Mouse (Mus musculus) left cerebral cortex, postnatal 10 days (tissue): ENCODE data around the gene Alg1. TPM values are rescaled to one million over a fixed set of nuclear protein-coding genes. Genes with fewer than 3 reads are reported as not detected.
"Not testable (repeated sequence)": the region's sequence is repeated elsewhere in the genome, so short reads cannot be mapped to it uniquely, and the experiment has no call there.

Source experiments
- DNase-seq, 2 experiments: peaks; one replicate each; pipeline ENCODE4 v3.0.0; 2021 to 2022; ENCODE audit warnings: low spot score in 2 of 2, mixed read lengths in 1 of 2; ENCODE audit errors: extremely low spot score in 1 of 2
- intact Hi-C: fragments of 180-260 bp; cut with DNase I; formaldehyde crosslinking; loops from one replicate; pipeline ENCODE4 v1.15.1; 2025
- total RNA-seq, 2 experiments: library from RNA; stranded (reverse); gene quantifications; 2 replicates each; pipeline ENCODE4 v1.2.3; 2021

Alg1 gene
- total RNA-seq, 2 experiments from 2014 or later: 29.7 to 31.9 TPM

- peak in 1 of 2 experiments; percentile 9 for DNase-seq
- intact Hi-C loops: not testable (repeated sequence)
These were observed 6.9 kb upstream of the Alg1 start for GRCm38 (mm10) chr16:5226534-5226933.

GRCm38 (mm10) chr16:5227501-5227900 is 5.9 kb upstream of the Alg1 start:
- intact Hi-C loops: not testable (repeated sequence)
- DNase-seq: peak in 1 of 2 experiments; percentile 7

GRCm38 (mm10) chr16:5228103-5228502 is 5.3 kb upstream of the Alg1 start:
- intact Hi-C loops: not testable (repeated sequence)
- peak in 1 of 2 experiments; percentile 3 for DNase-seq

GRCm38 (mm10) chr16:5232982-5233381 is 439 bp upstream of the Alg1 start:
- no peak for DNase-seq
- intact Hi-C loops: no loop called here

- intact Hi-C loops: loop anchor here (5.0 kb wide), 1 partner anchor 40 kb away; the partner anchor contains the start of gene Nagpa
- DNase-seq: no peak
These were observed 8.9 kb downstream of the Alg1 start for GRCm38 (mm10) chr16:5242355-5242754.

GRCm38 (mm10) chr16:5242882-5243281 is 9.5 kb downstream of the Alg1 start:
- DNase-seq: no peak
- intact Hi-C loops: loop anchor here (5.0 kb wide), 1 partner anchor 41 kb away; the partner anchor contains the start of gene Nagpa

GRCm38 (mm10) chr16:5244411-5244810 is 11.0 kb downstream of the Alg1 start:
- intact Hi-C loops: loop anchor here (5.0 kb wide), 1 partner anchor 42 kb away; the partner anchor contains the start of gene Nagpa
- DNase-seq: peak in 1 of 2 experiments; percentile 80

GRCm38 (mm10) chr16:5250891-5251290 is 17.5 kb downstream of the Alg1 start:
- intact Hi-C loops: no loop called here

GRCm38 (mm10) chr16:5252260-5252659 is 18.8 kb downstream of the Alg1 start:
- DNase-seq: no peak

More at GRCm38 (mm10) chr16:5250891-5251290, 17.5 kb downstream of the Alg1 start:
- DNase-seq: no peak

GRCm38 (mm10) chr16:5254346-5255025 is 21.1 kb downstream of the Alg1 start:
- peak; percentile 46 to 86 for DNase-seq
- intact Hi-C loops: no loop called here

More at GRCm38 (mm10) chr16:5252260-5252659, 18.8 kb downstream of the Alg1 start:
- intact Hi-C loops: no loop called here

- intact Hi-C loops: no loop called here
- no peak for DNase-seq
These were observed 21.8 kb downstream of the Alg1 start for GRCm38 (mm10) chr16:5255081-5255740.

- intact Hi-C loops: no loop called here
These were observed 22.5 kb downstream of the Alg1 start, which contains the start of gene Eef2kmt for GRCm38 (mm10) chr16:5255779-5256496. TSS of gene Eef2kmt (minus strand) at chr16:5255983.

GRCm38 (mm10) chr16:5263156-5263555 is 29.7 kb downstream of the Alg1 start:
- intact Hi-C loops: no loop called here
- DNase-seq: no peak

More at GRCm38 (mm10) chr16:5255779-5256496, 22.5 kb downstream of the Alg1 start, which contains the start of gene Eef2kmt:
- peak; percentile 97 to 99 for DNase-seq

- intact Hi-C loops: no loop called here
- DNase-seq: no peak
These were observed 30.5 kb downstream of the Alg1 start for GRCm38 (mm10) chr16:5263926-5264325.

- intact Hi-C loops: no loop called here
- DNase-seq: no peak
These were observed 38.1 kb downstream of the Alg1 start for GRCm38 (mm10) chr16:5271411-5272035.

- DNase-seq: no peak
- intact Hi-C loops: no loop called here
These were observed 39.0 kb downstream of the Alg1 start for GRCm38 (mm10) chr16:5272371-5272770.

- intact Hi-C loops: no loop called here
- no peak for DNase-seq
These were observed 46.3 kb downstream of the Alg1 start for GRCm38 (mm10) chr16:5279571-5280222.

GRCm38 (mm10) chr16:5282686-5283085 is 49.3 kb downstream of the Alg1 start:
- intact Hi-C loops: no loop called here
- no peak for DNase-seq
